Mouse (Mus musculus): ENCODE data around the gene Hoxa11. TPM values are rescaled to one million over a fixed set of nuclear protein-coding genes. Genes with fewer than 3 reads are reported as not detected.

Hoxa11 gene
- polyA plus RNA-seq, 1 experiment from 2014 or later: not detected

DNA sequence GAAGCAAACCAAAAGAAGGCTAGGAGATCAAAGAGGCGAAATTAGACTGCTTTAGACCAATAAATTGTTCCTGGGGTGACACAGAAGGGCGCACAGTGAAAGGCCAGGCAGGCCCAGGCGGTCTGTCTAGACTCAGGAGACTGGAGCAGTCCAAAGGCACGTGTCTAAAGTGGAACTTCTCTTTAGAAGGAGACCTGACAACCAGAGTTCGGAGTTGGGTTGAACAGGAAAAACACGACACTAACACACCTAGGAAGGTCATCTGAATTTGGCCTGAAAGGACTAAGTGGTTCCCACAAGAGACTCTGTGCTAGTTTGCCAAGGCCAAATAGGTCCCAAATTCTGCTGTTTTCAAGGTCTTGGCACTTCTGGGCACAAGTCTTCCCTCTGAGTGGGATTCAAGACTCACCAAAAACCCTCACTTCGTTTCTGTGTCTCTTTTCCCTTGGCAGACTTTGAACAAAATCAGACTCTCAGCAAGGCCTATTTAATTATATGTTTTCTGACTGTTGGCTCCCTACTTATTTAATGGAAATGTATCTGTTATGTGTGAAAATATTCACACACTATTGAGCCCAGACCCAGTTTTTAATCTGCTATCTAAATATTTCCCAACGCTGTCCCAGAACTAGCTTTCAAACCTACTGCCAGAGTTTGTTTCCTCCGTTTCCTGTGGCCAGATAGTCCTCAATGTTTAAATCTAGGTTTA is 26.2 kb downstream of the Hoxa11 start:
- no peak for ATAC-seq (ENCODE audit: low FRiP score)
- Histone ChIP-seq H3K27ac (no peak overlapping the region), H3K27me3 (ENCODE audit: control insufficient read depth, insufficient read depth, low read length) (peaks cover 100% of the 10 kb centered on the region), H3K4me2 (replicated peaks) (no peak overlapping the region), H3K4me3 (replicated peaks; ENCODE audit: low read length) (no peak overlapping the region), H3K36me3 (replicated peaks; ENCODE audit: control insufficient read depth, insufficient read depth) (no peaks in the 10 kb centered on the region), H3K9ac (no peak overlapping the region), H3K9me3 (ENCODE audit: control insufficient read depth, low read length) (no peaks in the 10 kb centered on the region), H3K4me1 (replicated peaks; ENCODE audit: control insufficient read depth, insufficient read depth, low read length) (0 out of 2 replicates have a peak, but pooled peaks cover 4% of the 10 kb centered on the region)
- WGBS: 22% methylated on average over 9 of the region's 9 CpGs
- no peak for DNase-seq (ENCODE audit: low spot score)

DNA sequence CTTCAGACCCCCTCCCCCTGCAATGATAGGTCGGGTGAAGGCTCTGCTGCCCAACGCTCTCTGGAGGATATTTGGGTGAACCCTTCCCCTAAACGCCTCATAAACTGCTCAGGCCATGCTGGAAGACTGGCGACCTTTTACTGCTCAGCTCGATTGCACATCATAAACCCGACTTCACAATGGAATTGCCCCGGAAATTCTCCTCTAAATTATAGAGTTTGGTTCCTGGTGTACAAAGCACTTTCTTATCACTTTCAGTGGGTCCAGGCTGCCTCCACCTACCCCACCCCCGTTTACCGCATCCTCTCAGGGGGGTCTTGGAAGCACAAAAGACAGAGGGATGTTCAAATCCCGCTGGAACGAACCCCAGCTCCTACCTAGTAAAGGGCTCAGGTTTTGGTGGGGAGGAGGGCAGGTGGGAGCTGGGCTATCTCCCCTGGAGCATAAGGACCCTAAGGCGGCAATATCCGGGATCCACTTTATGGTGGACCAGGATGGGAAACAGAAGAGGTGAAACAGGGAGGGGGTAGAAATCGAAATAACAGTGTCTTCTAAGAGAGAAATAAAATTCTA is 26.9 kb downstream of the Hoxa11 start:
- Histone ChIP-seq H3K4me1 (replicated peaks; ENCODE audit: control insufficient read depth, insufficient read depth, low read length) (0 out of 2 replicates have a peak, but pooled peaks cover 4% of the 10 kb centered on the region), H3K27ac (no peak overlapping the region), H3K4me3 (replicated peaks; ENCODE audit: low read length) (no peak overlapping the region), H3K9me3 (ENCODE audit: control insufficient read depth, low read length) (no peaks in the 10 kb centered on the region), H3K27me3 (ENCODE audit: control insufficient read depth, insufficient read depth, low read length) (peaks cover 100% of the 10 kb centered on the region), H3K4me2 (replicated peaks) (no peak overlapping the region), H3K36me3 (replicated peaks; ENCODE audit: control insufficient read depth, insufficient read depth) (no peaks in the 10 kb centered on the region), H3K9ac (no peak overlapping the region)
- 7% methylated on average over 14 of the region's 14 CpGs for WGBS
- ATAC-seq (ENCODE audit: low FRiP score) (no peak), DNase-seq (ENCODE audit: low spot score) (no peak)

DNA sequence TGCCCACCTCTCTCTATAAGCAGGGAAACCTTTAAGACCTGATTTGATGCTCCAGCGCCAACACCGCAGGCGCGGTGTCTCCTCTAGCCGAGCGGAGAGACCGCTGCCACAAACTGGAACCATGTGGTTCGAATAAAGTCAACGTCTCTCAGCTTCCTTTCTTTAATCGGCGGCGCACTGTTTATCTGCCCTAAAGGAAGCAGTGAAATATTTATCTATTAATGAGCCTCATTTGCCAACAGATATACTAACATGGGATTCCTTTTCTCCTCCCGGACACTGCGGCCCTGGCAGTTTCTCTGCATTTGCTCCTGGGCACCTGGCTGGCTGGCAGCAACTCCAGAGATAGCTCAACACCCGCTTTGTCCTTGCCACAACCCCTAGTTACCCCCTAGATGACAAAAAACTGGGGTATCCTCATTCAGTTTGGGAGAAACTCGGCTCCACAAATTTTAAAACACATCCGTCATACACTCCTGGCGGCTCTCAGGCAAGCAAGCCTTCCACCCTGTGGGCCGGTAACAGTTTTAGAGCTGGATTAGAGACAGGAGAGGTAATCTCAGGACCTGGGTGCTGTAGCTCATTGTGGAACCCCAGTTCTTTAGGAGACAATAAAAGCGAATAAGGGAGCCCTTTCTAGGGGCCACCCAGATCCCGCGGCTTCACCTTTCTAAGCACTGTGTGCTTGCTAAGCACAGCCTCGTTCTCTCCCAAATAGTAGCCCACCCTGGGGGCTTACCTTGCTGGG is 27.5 kb downstream of the Hoxa11 start:
- H3K4me3 ChIP-seq (replicated peaks; ENCODE audit: low read length): peak overlapping the region; percentile 22; the same call in 1 of the 2 replicates
- H3K27me3 ChIP-seq (ENCODE audit: control insufficient read depth, insufficient read depth, low read length): peaks cover 100% of the 10 kb centered on the region
- DNase-seq (ENCODE audit: low spot score) (no peak), ATAC-seq (ENCODE audit: low FRiP score) (no peak)
- H3K27ac ChIP-seq: no peak overlapping the region
- H3K9me3 ChIP-seq (ENCODE audit: control insufficient read depth, low read length): no peaks in the 10 kb centered on the region
- 0 out of 2 replicates have a peak, but pooled peaks cover 4% of the 10 kb centered on the region for H3K4me1 ChIP-seq (replicated peaks; ENCODE audit: control insufficient read depth, insufficient read depth, low read length)
- no peaks in the 10 kb centered on the region for H3K36me3 ChIP-seq (replicated peaks; ENCODE audit: control insufficient read depth, insufficient read depth)
- H3K4me2 ChIP-seq (replicated peaks): peak overlapping the region; percentile 33; the same call in 1 of the 2 replicates
- no peak overlapping the region for H3K9ac ChIP-seq
- 5% methylated on average over 23 of the region's 23 CpGs for WGBS

DNA sequence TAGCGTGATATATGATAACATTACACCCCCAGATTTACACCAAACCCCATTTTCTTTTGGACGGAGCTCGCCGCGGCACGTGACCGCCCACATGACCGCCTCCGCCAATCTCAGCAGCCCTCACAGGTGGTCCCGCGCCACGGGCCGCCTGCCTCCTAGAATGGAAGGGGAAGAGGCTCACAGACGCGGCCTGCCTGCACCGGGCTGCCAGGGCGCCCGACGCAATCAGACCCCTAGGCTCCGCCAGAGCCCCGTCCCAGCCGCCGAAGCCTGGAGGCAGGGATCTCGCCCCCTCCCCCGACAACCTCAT is 28.2 kb downstream of the Hoxa11 start:
- peaks cover 100% of the 10 kb centered on the region for H3K27me3 ChIP-seq (ENCODE audit: control insufficient read depth, insufficient read depth, low read length)
- no peak overlapping the region for H3K27ac ChIP-seq
- no peak for DNase-seq (ENCODE audit: low spot score)
- no peak for ATAC-seq (ENCODE audit: low FRiP score)
- no peaks in the 10 kb centered on the region for H3K9me3 ChIP-seq (ENCODE audit: control insufficient read depth, low read length)
- H3K4me2 ChIP-seq (replicated peaks): peak overlapping the region; percentile 33
- 0 out of 2 replicates have a peak, but pooled peaks cover 4% of the 10 kb centered on the region for H3K4me1 ChIP-seq (replicated peaks; ENCODE audit: control insufficient read depth, insufficient read depth, low read length)
- no peak overlapping the region for H3K9ac ChIP-seq
- under 1% methylated on average over 25 of the region's 25 CpGs for WGBS
- no peaks in the 10 kb centered on the region for H3K36me3 ChIP-seq (replicated peaks; ENCODE audit: control insufficient read depth, insufficient read depth)
- peak overlapping the region; percentile 22 for H3K4me3 ChIP-seq (replicated peaks; ENCODE audit: low read length)

DNA sequence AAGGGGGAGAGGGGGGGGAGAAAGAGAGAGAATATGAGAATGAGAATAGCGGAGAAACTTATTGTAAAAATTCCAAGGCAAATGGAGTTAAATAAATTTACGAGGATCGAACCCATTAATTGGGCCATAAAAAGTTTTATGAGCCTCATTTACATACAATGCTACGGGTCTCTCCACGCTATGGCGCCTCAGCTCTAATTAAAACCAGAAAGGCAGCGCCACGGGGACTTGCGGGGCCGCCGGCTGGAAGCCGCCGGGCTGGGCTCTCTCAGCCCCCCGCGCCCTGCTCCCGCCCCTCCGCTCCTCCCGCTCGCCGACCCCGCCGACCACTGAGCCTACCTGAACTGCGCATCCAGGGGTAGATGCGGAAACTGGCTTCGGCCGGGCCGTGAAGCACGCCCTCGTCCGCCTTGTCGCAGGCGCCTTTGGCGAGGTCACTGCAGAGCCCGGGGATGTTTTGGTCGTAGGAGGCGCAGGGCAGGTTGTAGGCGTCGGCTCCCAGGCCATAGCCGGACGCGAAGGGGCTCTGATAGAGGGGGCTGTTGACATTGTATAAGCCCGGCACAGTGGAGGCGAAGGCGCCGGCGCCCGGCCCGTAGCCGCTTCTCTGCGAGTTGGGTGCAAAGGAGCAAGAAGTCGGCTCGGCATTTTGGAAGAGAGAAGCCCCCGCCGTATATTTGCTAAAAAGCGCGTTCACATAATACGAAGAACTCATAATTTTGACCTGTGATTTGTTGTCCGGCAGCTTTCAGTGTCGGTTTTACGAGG is 28.7 kb downstream of the Hoxa11 start:
- H3K9me3 ChIP-seq (ENCODE audit: control insufficient read depth, low read length): no peaks in the 10 kb centered on the region
- no peak for ATAC-seq (ENCODE audit: low FRiP score)
- peak overlapping the region; percentile 22 for H3K4me3 ChIP-seq (replicated peaks; ENCODE audit: low read length)
- DNase-seq (ENCODE audit: low spot score): no peak
- no peak overlapping the region for H3K27ac ChIP-seq
- 2% methylated on average over 60 of the region's 60 CpGs for WGBS
- H3K36me3 ChIP-seq (replicated peaks; ENCODE audit: control insufficient read depth, insufficient read depth): no peaks in the 10 kb centered on the region
- H3K27me3 ChIP-seq (ENCODE audit: control insufficient read depth, insufficient read depth, low read length): peaks cover 100% of the 10 kb centered on the region
- H3K9ac ChIP-seq: no peak overlapping the region
- peak overlapping the region; percentile 33 for H3K4me2 ChIP-seq (replicated peaks)
- H3K4me1 ChIP-seq (replicated peaks; ENCODE audit: control insufficient read depth, insufficient read depth, low read length): 0 out of 2 replicates have a peak, but pooled peaks cover 4% of the 10 kb centered on the region

DNA sequence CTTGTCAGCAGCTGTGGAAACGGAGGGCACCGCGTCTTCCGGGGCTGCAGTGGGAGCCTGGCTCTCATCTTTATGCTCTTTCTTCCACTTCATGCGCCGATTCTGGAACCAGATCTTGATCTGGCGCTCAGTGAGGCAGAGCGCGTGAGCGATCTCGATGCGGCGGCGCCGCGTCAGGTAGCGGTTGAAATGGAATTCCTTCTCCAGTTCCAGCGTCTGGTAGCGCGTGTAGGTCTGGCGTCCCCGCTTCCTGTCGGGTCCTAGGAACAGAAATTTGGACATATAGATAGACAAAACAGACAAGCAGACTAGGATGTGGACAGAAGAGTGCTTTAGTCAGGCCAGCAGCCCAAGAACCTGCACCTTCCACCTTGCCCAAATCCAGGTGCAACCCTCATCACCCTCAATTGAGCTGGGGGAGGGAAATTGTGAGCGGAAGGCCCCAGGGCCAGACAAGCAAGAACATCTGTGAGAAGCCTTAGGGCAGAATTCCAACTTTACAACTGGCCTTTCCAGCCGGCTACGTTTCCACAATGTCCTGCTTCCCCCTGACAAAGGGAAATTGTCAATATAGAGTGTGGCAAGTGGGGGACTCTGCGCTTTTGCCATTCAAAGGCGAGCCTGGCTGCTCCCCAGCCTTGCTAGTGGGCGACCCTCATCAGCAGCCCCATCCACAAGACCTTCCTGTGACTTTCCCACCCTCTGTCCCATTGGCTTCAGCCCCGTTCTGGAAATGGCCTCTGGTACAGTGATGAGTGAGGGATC is 29.7 kb downstream of the Hoxa11 start:
- Histone ChIP-seq H3K36me3 (replicated peaks; ENCODE audit: control insufficient read depth, insufficient read depth) (no peaks in the 10 kb centered on the region), H3K9ac (no peak overlapping the region), H3K9me3 (ENCODE audit: control insufficient read depth, low read length) (no peaks in the 10 kb centered on the region), H3K4me1 (replicated peaks; ENCODE audit: control insufficient read depth, insufficient read depth, low read length) (no peaks in the 10 kb centered on the region), H3K4me3 (replicated peaks; ENCODE audit: low read length) (no peak overlapping the region), H3K27ac (no peak overlapping the region), H3K4me2 (replicated peaks) (peak overlapping the region; percentile 8; the same call in 1 of the 2 replicates), H3K27me3 (ENCODE audit: control insufficient read depth, insufficient read depth, low read length) (peaks cover 100% of the 10 kb centered on the region)
- DNase-seq (ENCODE audit: low spot score) (no peak), ATAC-seq (ENCODE audit: low FRiP score) (no peak)
- 2% methylated on average over 30 of the region's 30 CpGs for WGBS

DNA sequence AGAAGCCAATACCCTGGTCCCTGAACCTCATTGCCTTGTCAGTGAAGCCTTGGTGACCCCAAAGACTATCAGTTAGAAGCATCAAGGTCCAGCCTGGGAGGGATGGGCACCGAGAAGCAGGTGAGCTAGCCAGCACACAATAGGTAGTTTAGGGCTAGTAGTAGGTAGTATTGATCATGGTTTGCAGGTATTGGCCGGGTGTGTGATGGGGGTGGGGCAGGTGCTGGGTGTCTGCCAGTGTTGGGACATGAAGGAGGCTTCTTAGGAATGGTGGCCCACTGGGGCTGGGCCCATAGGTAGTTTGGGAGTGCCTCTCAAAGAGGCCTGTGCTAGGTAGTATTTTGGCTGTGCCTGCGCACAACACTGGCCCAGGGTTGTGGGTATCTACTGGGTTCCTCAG is 30.5 kb downstream of the Hoxa11 start:
- Histone ChIP-seq H3K4me1 (replicated peaks; ENCODE audit: control insufficient read depth, insufficient read depth, low read length) (no peaks in the 10 kb centered on the region), H3K4me2 (replicated peaks) (no peak overlapping the region), H3K36me3 (replicated peaks; ENCODE audit: control insufficient read depth, insufficient read depth) (no peaks in the 10 kb centered on the region), H3K9me3 (ENCODE audit: control insufficient read depth, low read length) (no peaks in the 10 kb centered on the region), H3K27ac (no peak overlapping the region), H3K27me3 (ENCODE audit: control insufficient read depth, insufficient read depth, low read length) (peaks cover 99% of the 10 kb centered on the region), H3K4me3 (replicated peaks; ENCODE audit: low read length) (no peak overlapping the region), H3K9ac (no peak overlapping the region)
- ATAC-seq (ENCODE audit: low FRiP score): no peak
- 4% methylated on average over 3 of the region's 3 CpGs for WGBS
- DNase-seq (ENCODE audit: low spot score): no peak

DNA sequence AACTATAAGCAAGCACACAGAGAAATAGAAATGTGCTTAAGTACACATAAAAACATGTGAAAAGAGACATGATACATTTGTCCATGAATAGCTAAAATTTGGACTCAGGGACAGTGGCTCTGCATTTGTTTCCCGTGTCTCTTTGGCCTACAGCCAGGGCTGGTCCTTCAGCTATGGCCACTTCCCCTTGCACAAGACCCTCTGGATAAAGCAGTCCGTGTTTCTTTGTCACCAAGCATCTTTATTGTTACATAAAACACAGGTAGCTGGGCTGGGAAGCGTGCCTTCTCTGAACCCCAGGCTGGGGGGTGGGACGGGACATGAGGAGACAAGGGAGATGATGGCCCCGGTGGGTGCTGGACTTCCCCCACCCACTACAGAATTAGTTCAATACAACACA is 31.3 kb downstream of the Hoxa11 start:
- ATAC-seq (ENCODE audit: low FRiP score) (no peak), DNase-seq (ENCODE audit: low spot score) (no peak)
- H3K36me3 ChIP-seq (replicated peaks; ENCODE audit: control insufficient read depth, insufficient read depth): no peaks in the 10 kb centered on the region
- H3K4me1 ChIP-seq (replicated peaks; ENCODE audit: control insufficient read depth, insufficient read depth, low read length): no peaks in the 10 kb centered on the region
- H3K27ac ChIP-seq: no peak overlapping the region
- 15% methylated on average over 5 of the region's 5 CpGs for WGBS
- H3K4me2 ChIP-seq (replicated peaks): no peak overlapping the region
- no peak overlapping the region for H3K9ac ChIP-seq
- peaks cover 99% of the 10 kb centered on the region for H3K27me3 ChIP-seq (ENCODE audit: control insufficient read depth, insufficient read depth, low read length)
- H3K9me3 ChIP-seq (ENCODE audit: control insufficient read depth, low read length): no peaks in the 10 kb centered on the region
- no peak overlapping the region for H3K4me3 ChIP-seq (replicated peaks; ENCODE audit: low read length)

Measured in hindbrain, embryonic 14.5 days (tissue).